13 mouse cellular contexts compared by ENCODE assay signal in genomic region chr1:52086236-52086635, GRCm38 (mm10). TPM values are rescaled to one million over a fixed set of nuclear protein-coding genes. Genes with fewer than 3 reads are reported as not detected.
DNase-seq lines count a peak whose midpoint lies in the region; ATAC-seq and TF ChIP-seq lines count a peak whose summit lies in the region.
"Had no signal": no experiment of that assay in that cellular context is flagged by ENCODE, and none has a peak within 500 bp of the region (broad histone marks: within the 10 kb centered on the region; RNA-seq: fewer than 3 reads in every experiment).

No protein-coding gene starts in this region.

- no peaks in the 10 kb centered on the region for H3K9me3 ChIP-seq in intestine, embryonic 15.5 days
- H3K9me3 ChIP-seq: forebrain, embryonic 10.5 days had no signal

- no peaks in the 10 kb centered on the region for H3K36me3 ChIP-seq in intestine, embryonic 15.5 days
- H3K36me3 ChIP-seq: forebrain, embryonic 10.5 days had no signal

- no peaks in the 10 kb centered on the region for H3K27me3 ChIP-seq in intestine, embryonic 15.5 days (replicated peaks)

- DNase-seq in gastrocnemius, adult 2 months, result no peak
- DNase-seq in gastrocnemius, postnatal 14 days, result no peak
- peak; percentile 1 for DNase-seq in lung, postnatal 25 days (ENCODE audit: low spot score)
- no peak for DNase-seq in lung, postnatal 14 days
- DNase-seq in R1 (ENCODE audit: low read depth, low spot score), result peak; percentile 5
- peak; percentile 34 for DNase-seq in retina, embryonic 14.5 days (ENCODE audit: low spot score)
- no peak for DNase-seq in heart, adult 18-20 months
- DNase-seq: cerebellum, adult 9-11 months; right cerebral cortex, postnatal 14 days had no signal

- 29% methylated on average over 4 of the region's 4 CpGs for WGBS in intestine, embryonic 15.5 days

- no peak overlapping the region for H3K4me3 ChIP-seq in gastrocnemius, adult 2 months
- H3K4me3 ChIP-seq in intestine, embryonic 15.5 days (replicated peaks), result no peak overlapping the region
- H3K4me3 ChIP-seq: forebrain, embryonic 10.5 days; myocyte had no signal

- no peak for ATAC-seq in intestine, embryonic 15.5 days

- H3K27ac ChIP-seq in gastrocnemius, adult 2 months, result no peak overlapping the region
- no peak overlapping the region for H3K27ac ChIP-seq in intestine, embryonic 15.5 days
- H3K27ac ChIP-seq: forebrain, embryonic 10.5 days had no signal

- intact Hi-C loops in gastrocnemius, adult 2 months (cut with DNase I), result no loop called here
- intact Hi-C loops in gastrocnemius, postnatal 14 days (cut with DNase I; ENCODE audit: low total_unique reads), result no loop called here

- H3K4me1 ChIP-seq in intestine, embryonic 15.5 days (replicated peaks), result no peaks in the 10 kb centered on the region

- H3K9ac ChIP-seq in intestine, embryonic 15.5 days, result no peak overlapping the region

- peak; percentile 41 for TF ChIP-seq CTCF in gastrocnemius, adult 2 months (IDR thresholded peaks at IDR 0.05)

- H3K4me2 ChIP-seq in intestine, embryonic 15.5 days (replicated peaks), result no peak overlapping the region
- H3K4me2 ChIP-seq: heart, embryonic 11.5 days had no signal

RNA-seq across cellular contexts. Expression of gene Stat1, which starts 33.0 kb away (rescaled TPM):
- total RNA-seq in gastrocnemius, adult 2 months (2021), result 10 to 100 TPM in 1 of 2 experiments, 1 to 10 TPM in 1; 9.2 to 16.4 TPM
- 10 to 100 TPM; 11.5 to 11.9 TPM for total RNA-seq in gastrocnemius, postnatal 14 days (2021)
- total RNA-seq in heart, adult 18-20 months (2021), result 10 to 100 TPM; 31.9 to 39.9 TPM
- 28.3 and 29.2 TPM in 2 replicates for polyA plus RNA-seq in intestine, embryonic 15.5 days (2015; fragmentation: Nextera tagmentation; extraction: Ambion mirVana)

Comparison
In these comparisons a context has a peak if more than half of its experiments do, and no peak if none do; other contexts are left out.
1. DNase-seq: peak in lung, postnatal 25 days (single experiment), R1 (single experiment) and retina, embryonic 14.5 days (single experiment); none in gastrocnemius, adult 2 months (single experiment), gastrocnemius, postnatal 14 days (single experiment), lung, postnatal 14 days (single experiment) and heart, adult 18-20 months (0 of 2).